Mouse (Mus musculus) heart, adult 2 months (tissue): ENCODE measurements around the gene Mllt3.

ENCODE experiments used
- CTCF ChIP-seq: fragments of 200-600 bp; IDR thresholded peaks from 2 replicates; pipeline ENCODE4 v1.8.1; 2022; ENCODE audit warnings: antibody characterized with exemption, mild to moderate bottlenecking, moderate library complexity
- EP300 ChIP-seq: fragments of 200-500 bp; IDR thresholded peaks from 2 replicates; pipeline ENCODE4 v1.6.1; 2011; ENCODE audit warnings: low read depth, low read length, control low read depth; ENCODE audit not compliant: insufficient read depth
- POLR2A ChIP-seq: fragments of 200-500 bp; IDR thresholded peaks from 2 replicates; pipeline ENCODE4 v1.6.1; 2011; ENCODE audit warnings: mild to moderate bottlenecking, low read depth, low read length, control low read depth; ENCODE audit not compliant: insufficient read depth

- TF ChIP-seq EP300 (no peak), CTCF (no peak), POLR2A (no peak)
Measured at GRCm38 (mm10) chr4:87840210-87840910, 192.8 kb downstream of the Mllt3 start.
